Mouse (Mus musculus) gastrocnemius, postnatal 14 days (tissue): ENCODE results near the gene 1810065E05Rik. TPM values are rescaled to one million over a fixed set of nuclear protein-coding genes. Genes with fewer than 3 reads are reported as not detected.
A peak's percentile ranks its signal among the peaks of the same experiment; 100 is the strongest.

Source experiments
- DNase-seq: peaks from one replicate; pipeline ENCODE4 v3.0.0; 2021; ENCODE audit warnings: mixed read lengths
- intact Hi-C: fragments of 180-260 bp; cut with DNase I; formaldehyde crosslinking; loops from one replicate; pipeline ENCODE4 v1.15.1; 2025; ENCODE audit warnings: low total_unique reads
- long read RNA-seq, 2 experiments: library from polyadenylated mRNA; stranded (forward); transcript quantifications; one replicate each; pipeline ENCODE4 v2.0.0; 2021
- total RNA-seq, 2 experiments: library from RNA; stranded (reverse); gene quantifications; 2 replicates each; pipeline ENCODE4 v1.2.3; 2021

Gene 1810065E05Rik
- total RNA-seq: not detected
- long read RNA-seq, experiment 1: 0 reads
- long read RNA-seq, experiment 2: 0 reads

DNA sequence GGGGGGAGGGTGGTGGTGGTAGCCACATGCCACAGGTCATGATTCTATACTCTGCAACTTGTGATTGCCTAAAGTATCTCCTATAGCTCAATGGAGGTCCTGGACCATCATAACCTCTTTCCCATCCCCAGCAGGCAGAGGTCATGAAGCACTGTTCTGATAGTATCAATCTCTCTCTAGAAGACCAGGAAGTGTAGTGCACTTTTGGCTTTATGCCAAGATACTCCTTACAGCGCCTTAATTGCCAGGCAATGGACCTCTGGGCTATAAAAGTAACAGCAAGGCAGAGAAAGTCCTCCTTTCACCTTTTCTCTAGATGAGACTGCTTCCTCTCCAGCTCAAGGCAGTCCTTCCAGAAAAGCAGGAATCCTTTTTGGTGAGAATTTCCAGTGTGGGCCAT is at the start of gene 1810065E05Rik:
Gene 1810065E05Rik (plus strand): TSS at position 297 of the 400 bp plus-strand sequence.
- no peak for DNase-seq
- intact Hi-C loops: no loop called here

DNA sequence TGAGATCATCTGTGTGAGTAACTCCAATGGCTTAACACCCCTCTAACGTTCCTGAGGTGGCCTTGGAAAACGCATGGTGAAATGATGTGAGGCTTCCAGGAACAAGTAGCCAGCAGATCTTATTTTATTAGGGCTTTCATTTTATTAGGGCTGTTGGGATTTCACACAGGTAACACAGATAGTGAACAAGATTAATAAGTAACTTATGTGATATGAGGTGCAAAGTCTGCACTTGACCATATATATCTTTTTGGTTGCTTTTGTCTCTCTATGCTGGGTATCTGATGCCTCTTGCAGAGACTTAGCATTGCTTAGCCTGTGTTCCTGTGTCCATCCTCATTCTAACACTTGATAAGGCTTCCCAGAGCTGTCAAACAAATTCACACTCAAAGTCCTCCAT is 43.6 kb upstream of the 1810065E05Rik start:
- intact Hi-C loops: no loop called here
- no peak for DNase-seq

DNA sequence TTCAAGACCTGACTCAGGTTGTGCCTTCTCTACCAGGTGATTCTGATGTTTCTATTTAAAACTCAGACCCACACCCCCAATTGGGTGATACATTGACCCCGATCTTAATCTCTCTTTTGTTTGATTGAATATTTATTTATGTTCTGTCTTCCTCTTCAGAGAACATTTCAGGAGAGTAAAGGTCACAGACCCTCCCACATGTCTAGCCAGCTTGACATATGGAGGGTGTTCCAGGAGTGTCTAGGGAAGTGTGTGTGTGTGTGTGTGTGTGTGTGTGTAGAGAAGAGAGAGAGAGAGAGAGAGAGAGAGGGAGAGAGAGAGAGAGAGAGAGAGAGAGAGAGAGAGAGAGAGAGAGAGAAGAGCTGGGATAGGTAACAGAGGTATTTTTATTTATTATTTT is 43.2 kb upstream of the 1810065E05Rik start:
- DNase-seq: no peak

DNA sequence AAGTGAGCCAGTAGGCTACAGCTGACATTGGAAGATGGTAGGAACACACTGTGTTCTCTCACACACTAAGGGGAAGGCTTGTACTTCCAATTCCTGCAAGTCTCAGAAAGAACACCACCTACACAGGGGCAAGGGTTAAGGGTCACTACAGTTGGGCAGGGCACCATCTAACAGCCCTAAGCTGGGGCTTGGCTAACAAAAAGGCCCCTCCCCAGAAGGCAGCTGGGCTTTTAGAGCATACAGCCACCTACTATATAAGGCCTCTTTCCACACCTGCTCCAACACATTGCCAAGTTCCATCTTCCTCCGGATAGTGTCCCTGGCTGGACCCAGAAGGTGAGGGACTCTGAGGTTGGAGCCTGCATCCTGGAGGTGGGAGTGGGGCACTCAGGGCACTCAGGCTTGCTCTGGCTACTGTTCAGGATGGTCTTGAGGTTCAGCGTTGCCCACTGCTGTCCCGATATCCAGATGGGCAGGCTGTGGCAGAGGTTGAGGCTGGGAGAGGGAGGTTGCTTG is 42.1 kb upstream of the 1810065E05Rik start, which contains the start of gene Lypd8:
Gene Lypd8 (plus strand): TSS at position 281 of the 516 bp plus-strand sequence.
- intact Hi-C loops: no loop called here
- DNase-seq: no peak

More for the DNA sequence above, 43.2 kb upstream of the 1810065E05Rik start:
- intact Hi-C loops: no loop called here

DNA sequence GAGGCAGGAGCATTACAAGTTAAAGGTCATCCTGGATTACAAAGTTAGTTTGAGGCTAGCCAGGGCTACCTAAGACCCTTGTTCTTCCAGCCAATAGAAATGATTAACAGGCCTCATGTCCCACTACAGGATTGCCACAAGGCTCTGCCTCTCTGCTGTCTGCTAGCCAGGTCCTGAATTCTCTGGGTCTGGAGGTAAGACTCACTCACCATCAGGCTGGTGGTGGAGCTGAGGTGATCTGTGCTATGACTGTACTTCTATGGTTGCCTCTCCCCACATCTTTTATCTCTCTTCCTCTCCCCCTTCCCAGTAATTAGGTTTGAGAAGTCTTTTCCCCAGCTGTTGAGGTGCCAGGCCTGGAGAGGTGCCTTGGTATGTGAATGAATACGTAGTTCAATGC is 41.4 kb upstream of the 1810065E05Rik start:
- DNase-seq: no peak
- intact Hi-C loops: no loop called here

DNA sequence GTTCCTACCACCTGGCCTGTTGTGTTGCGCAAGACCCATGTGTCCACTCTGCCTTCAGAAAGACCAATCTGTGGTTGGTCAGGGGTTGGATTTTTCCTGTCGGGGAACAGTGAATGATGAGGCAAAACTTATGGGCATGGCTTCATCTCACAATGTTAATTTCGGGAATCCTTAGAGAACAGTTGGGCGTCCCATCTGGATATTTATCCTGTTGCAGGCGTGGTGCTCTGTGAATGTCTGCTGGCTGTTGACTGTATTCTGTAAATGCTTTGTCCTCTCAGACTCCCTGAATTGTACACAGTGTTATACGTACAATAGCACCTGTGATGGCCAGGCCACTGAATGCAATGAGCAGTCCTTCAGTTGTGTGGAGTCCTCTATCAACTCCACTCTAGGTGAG is 38.4 kb upstream of the 1810065E05Rik start:
- intact Hi-C loops: no loop called here
- no peak for DNase-seq

DNA sequence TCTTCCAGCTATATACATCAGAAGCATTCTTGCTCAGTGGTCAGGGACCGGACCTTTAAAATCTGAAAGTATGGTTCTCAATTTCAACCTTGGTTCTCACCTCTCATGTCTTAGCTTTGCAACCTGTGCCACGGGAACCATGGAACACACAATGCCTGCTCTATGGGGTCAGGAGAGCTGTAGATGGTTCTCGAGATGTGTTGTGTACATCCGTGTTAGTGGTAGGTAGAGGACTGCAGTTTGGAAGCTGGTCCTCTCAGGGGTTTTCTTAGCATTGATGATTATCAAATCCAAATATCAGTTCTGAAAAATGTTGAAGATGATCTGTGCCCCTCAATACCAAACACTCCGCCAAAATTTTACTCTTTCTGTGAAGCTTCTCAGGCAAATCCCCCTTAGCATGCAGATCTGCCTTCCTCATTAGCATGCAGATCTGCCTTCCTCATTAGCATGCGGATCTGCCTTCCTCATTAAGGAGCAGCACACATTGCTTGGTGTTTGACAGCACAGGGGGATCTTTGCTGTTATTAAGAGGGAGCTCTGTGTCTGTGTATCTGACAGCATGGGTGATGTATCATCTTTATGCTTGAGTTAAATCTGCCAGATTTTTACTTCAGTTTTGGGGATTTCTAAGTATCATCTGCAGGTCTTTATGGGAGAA is 20.8 kb upstream of the 1810065E05Rik start:
- intact Hi-C loops: loop anchor here (5.0 kb wide), 2 partner anchors 187 to 237 kb away; no protein-coding TSS in a partner anchor
- no peak for DNase-seq

DNA sequence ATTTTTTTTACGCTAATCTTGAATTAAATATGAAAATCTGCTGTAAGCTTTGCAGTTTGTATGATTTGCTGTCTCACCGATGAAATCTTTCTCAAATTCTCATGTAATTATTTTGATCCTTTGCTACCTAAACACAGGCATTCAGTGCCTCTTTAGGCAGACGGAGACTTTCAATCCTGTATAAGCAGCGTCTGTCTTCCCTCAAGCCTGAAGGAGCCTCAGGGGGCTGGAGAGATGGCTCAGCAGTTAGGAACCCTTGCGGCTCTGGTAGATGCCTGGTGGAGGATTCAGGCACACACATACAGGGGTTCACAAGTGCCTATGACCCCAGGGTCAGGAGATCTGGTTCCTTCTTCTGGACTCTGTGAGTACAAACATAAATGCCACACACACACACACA is 20.3 kb upstream of the 1810065E05Rik start:
- no peak for DNase-seq
- intact Hi-C loops: loop anchor here (5.0 kb wide), 2 partner anchors 187 to 237 kb away; no protein-coding TSS in a partner anchor

DNA sequence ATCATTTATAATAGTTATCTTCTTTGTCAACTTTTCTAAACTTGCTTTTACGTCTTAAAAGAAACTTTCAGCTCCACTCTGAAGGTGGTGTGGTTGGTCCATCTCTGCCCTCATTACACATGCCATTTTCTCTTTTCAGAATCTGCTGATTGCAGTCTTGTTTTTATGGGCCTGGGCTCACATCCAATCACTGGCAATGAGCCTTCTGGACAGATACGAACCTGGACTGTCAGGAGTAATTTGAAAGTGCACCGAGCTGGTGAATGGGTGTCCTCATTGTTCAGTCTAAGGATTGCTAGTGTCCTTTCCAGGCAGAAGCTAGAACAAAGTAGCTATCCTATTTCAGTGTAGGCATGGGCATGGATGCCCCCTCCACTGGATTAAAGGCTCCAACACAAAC is 12.8 kb upstream of the 1810065E05Rik start:
- intact Hi-C loops: no loop called here
- DNase-seq: peak; percentile 10

DNA sequence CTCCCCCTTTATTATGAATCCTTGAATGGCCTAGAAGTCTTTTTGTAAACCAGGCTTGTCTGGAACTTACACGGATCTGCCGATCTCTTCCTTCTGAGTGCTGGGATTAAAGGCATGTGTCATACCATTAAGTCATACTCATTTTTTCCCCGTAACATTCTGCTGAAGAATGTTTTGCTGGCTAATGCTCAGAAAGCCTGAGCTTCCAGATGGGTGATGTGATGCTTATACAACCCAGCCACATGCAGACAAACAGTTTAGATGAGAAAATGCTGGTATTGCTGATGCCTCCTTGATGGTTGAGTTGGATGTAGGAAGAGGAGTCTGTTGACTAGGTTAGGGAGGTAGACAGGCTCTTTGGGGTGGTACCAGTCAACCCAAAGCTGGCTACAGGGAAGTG is 2.6 kb upstream of the 1810065E05Rik start:
- no peak for DNase-seq
- intact Hi-C loops: no loop called here

DNA sequence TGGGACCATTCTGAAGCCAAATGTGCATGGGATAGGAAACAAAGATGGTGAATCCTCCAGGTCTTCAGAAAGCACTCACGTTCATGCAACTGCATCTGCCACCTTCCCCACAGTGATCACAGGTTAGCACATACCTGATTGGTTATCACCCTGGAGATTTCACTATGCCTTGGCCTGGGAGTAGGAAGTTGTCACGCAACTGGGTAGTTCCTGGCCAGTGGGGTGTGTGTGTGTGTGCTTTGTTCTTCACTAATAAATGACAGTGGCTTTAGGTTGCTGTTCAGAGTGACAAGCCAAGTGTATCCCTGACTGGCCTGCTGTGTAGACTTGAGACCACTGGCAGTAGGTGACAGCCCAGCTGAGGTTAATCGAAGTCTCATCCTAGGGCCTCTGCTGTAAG is 11.3 kb downstream of the 1810065E05Rik start, which contains the start of gene Gm12253:
Gene Gm12253 (plus strand): TSS at position 301 of the 400 bp plus-strand sequence.
- DNase-seq: no peak
- intact Hi-C loops: no loop called here

DNA sequence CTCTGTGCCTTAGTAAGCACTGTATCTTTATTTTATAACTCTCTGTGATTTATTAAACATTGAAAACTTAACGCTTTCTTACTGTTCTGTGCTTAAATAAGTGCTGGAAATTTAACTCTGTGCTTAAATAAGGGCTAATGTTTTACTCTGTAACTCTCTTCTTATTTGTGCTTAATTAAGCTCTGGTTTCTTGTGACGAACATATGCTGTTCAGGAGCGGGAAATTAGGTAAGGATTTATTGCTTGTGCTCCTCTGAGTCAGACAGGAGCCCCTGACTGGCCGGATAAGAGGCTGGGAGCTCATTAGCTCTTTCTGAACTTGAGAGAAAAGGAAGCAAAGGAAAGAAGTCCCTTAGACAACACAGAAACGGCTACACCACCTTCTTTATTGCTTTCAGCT is 17.0 kb downstream of the 1810065E05Rik start:
- no peak for DNase-seq
- intact Hi-C loops: no loop called here

DNA sequence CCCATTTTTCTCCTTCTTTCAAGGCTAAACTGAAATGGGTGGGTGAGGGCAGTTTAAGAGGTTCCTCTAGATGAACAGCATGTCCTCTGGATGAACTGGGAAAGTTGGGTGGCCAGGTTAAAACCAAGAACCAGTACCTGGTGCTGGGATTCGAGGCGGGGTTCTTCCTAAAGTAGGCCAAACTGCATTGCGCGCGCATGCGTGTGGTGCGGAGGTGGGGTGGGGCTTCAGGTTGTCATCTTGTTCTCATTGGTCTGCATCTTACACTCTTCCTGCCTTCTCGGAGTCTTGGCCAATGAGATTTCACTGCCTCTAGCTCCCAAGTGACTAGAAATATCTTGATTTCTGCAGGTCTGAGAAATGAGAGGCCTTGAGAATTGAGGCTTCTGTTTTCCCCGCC is 31.8 kb downstream of the 1810065E05Rik start, which contains the start of gene Lypd9:
Gene Lypd9 (minus strand): TSS at position 165 of the 400 bp plus-strand sequence.
- DNase-seq: no peak

DNA sequence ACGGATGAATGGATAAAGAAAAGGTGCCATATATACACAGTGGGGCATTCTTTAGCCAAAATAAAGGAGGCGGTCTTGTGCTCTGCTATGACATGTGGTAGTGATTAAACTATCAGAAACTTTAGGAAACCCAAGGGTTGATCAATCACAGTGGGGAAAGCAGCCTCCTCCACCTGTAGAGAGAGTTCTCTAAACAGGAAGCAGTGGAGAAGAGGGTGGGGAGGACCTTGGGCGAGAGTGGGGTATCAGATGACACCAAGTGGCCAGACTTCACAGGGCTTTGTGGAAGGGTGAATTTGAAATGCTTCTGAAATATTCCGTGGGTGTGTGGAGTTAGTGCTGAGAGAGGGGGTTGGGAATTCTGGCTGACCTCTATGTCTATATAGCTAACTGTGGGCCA is 32.7 kb downstream of the 1810065E05Rik start:
- no peak for DNase-seq

More for the DNA sequence above, 31.8 kb downstream of the 1810065E05Rik start, which contains the start of gene Lypd9:
- intact Hi-C loops: no loop called here

DNA sequence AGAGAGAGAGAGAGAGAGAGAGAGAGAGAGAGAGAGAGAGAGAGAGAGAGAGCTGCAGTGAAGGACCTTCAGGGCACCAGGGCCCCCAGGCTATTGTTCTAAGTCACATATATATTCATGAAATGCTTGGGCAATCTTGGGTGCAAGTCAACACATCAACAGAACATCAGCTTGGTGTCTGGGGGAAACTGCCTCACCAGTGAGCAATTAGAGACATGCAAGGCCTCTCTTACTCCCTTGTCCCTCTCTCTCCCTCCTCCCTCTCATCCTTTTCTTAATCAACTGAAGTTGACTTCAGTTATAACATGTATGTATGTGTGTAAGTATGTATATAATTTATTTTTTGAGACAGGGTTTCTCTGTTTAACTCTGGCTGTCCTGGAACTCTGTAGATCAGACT is 41.3 kb downstream of the 1810065E05Rik start, which contains the start of gene Olfr30:
Gene Olfr30 (minus strand): TSS at position 101 of the 400 bp plus-strand sequence.
- no peak for DNase-seq
- intact Hi-C loops: no loop called here

More for the DNA sequence above, 32.7 kb downstream of the 1810065E05Rik start:
- intact Hi-C loops: no loop called here

Other genes starting within 250 kb of the 1810065E05Rik start
- gene Mrpl22, start 249.4 kb upstream of the 1810065E05Rik start, total RNA-seq: 10 to 100 TPM; 39.7 to 43.8 TPM
- 1 to 10 TPM; 3.5 to 3.7 TPM for gene Igtp, start 221.6 kb upstream of the 1810065E05Rik start, total RNA-seq
- gene Irgm2, start 221.5 kb upstream of the 1810065E05Rik start, total RNA-seq: 1 to 10 TPM; 4.8 to 5.5 TPM
- gene 4930438A08Rik, start 146.3 kb upstream of the 1810065E05Rik start, total RNA-seq: not detected
- gene Zfp692, start 114.0 kb upstream of the 1810065E05Rik start, total RNA-seq: 1 to 10 TPM; 2.7 to 3.4 TPM
- gene Zfp672, start 90.8 kb upstream of the 1810065E05Rik start, total RNA-seq: 10 to 100 TPM; 43.0 to 45.1 TPM
- 10 to 100 TPM; 22.9 to 26.2 TPM for gene Sh3bp5l, start 90.4 kb upstream of the 1810065E05Rik start, total RNA-seq
- not detected for gene Lypd8, start 42.1 kb upstream of the 1810065E05Rik start, total RNA-seq
- not detected for gene Gm12253, start 11.4 kb downstream of the 1810065E05Rik start, total RNA-seq
- not detected for gene Lypd9, start 31.8 kb downstream of the 1810065E05Rik start, total RNA-seq
- gene Olfr30, start 41.2 kb downstream of the 1810065E05Rik start, total RNA-seq: not detected
- gene Olfr332, start 71.4 kb downstream of the 1810065E05Rik start, total RNA-seq: not detected
- gene Olfr331, start 81.5 kb downstream of the 1810065E05Rik start, total RNA-seq: not detected
- gene Olfr330, start 113.7 kb downstream of the 1810065E05Rik start, total RNA-seq: not detected
- not detected for gene Olfr329-ps, start 125.3 kb downstream of the 1810065E05Rik start, total RNA-seq
- under 1 TPM in 1 of 2 experiments, not detected in 1; 0.07 TPM for gene Olfr328, start 134.5 kb downstream of the 1810065E05Rik start, total RNA-seq
- not detected for gene Olfr224, start 149.4 kb downstream of the 1810065E05Rik start, total RNA-seq
- gene Olfr325, start 156.6 kb downstream of the 1810065E05Rik start, total RNA-seq: not detected
- gene Olfr324, start 174.0 kb downstream of the 1810065E05Rik start, total RNA-seq: not detected
- not detected for gene 2210407C18Rik, start 195.0 kb downstream of the 1810065E05Rik start, total RNA-seq
- not detected for gene Olfr323, start 209.4 kb downstream of the 1810065E05Rik start, total RNA-seq
- not detected for gene Trim58, start 219.4 kb downstream of the 1810065E05Rik start, total RNA-seq
- gene Olfr322, start 237.7 kb downstream of the 1810065E05Rik start, total RNA-seq: not detected